Mouse (Mus musculus): ENCODE results near the gene Slc9a5. TPM values are rescaled to one million over a fixed set of nuclear protein-coding genes. Genes with fewer than 3 reads are reported as not detected.

Gene Slc9a5
- polyA plus RNA-seq, 1 experiment from 2014 or later, result 12.0 TPM

DNA sequence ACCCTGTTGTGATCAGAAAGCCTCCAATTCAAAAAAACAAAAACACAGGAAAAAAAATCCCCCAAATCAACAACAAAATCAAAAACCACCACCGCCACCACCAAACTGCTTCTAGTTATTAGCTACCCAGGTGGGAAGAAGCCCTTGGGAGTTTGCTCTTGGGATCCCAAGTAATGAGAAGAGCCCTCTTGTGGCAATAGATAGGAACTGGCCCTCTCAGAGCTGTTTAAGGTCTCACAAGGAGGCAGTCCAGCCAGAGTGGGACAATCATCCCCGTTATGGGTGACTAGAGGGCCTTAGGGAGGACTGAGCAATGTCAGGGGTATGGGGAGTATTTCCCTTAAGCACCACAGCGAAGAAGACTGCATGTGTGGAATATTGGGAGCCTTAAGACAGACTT lies 49.1 kb downstream of the Slc9a5 start:
- WGBS, result 34% methylated on average over 3 of the region's 3 CpGs
- Histone ChIP-seq H3K4me2 (no peak overlapping the region), H3K9ac (no peak overlapping the region), H3K4me1 (no peaks in the 10 kb centered on the region), H3K9me3 (no peaks in the 10 kb centered on the region), H3K27me3 (replicated peaks) (no peaks in the 10 kb centered on the region), H3K4me3 (no peak overlapping the region), H3K36me3 (replicated peaks) (no peaks in the 10 kb centered on the region), H3K27ac (no peak overlapping the region)
- no peak for ATAC-seq (replicated peaks)

DNA sequence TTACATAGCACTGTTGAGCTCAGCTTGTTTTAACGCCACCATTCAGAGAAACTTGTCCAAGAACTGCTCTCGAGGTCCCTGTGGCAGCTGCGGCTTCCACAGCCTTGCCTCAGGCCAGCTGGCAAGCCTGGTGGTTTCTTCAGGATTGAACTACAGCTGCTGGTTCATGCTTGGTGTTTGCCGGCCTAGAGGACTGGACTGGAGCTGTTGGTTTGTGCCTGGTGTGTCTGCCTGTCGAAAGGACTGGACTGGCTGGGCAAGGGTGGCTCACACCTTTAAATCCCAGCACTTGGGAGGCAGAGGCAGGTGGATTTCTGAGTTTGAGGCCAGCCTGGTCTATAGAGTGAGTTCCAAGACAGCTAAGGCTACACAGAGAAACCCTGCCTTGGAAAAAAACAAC lies 51.4 kb downstream of the Slc9a5 start:
- no peaks in the 10 kb centered on the region for H3K27me3 ChIP-seq (replicated peaks)
- H3K27ac ChIP-seq, result no peak overlapping the region
- H3K4me1 ChIP-seq, result no peaks in the 10 kb centered on the region
- no peaks in the 10 kb centered on the region for H3K36me3 ChIP-seq (replicated peaks)
- H3K4me3 ChIP-seq, result no peak overlapping the region
- H3K4me2 ChIP-seq, result no peak overlapping the region
- no peak overlapping the region for H3K9ac ChIP-seq
- 86% methylated on average over 5 of the region's 5 CpGs for WGBS
- H3K9me3 ChIP-seq, result no peaks in the 10 kb centered on the region
- ATAC-seq (replicated peaks), result no peak

DNA sequence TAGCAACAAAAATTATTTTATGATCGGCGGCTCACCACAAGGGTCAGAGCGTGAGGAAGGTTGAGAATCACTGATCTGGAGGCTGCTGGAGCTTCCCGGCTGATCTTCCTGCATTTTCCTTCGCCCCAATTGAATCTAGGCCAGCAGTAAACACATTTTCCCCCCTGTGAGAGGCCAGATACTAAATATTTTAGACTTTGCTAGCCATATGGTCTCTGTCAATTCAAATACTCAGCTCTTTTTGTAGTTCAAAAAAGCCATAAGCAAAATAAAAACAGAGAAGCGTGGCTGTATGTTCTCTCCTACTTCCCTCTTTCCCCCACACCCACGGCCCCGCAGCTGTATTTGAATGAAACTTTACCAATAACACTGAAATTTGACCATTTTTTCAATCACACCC lies 54.8 kb downstream of the Slc9a5 start:
- Histone ChIP-seq H3K9ac (no peak overlapping the region), H3K36me3 (replicated peaks) (no peaks in the 10 kb centered on the region), H3K27ac (no peak overlapping the region), H3K27me3 (replicated peaks) (no peaks in the 10 kb centered on the region), H3K9me3 (no peaks in the 10 kb centered on the region), H3K4me2 (no peak overlapping the region), H3K4me3 (no peak overlapping the region), H3K4me1 (no peaks in the 10 kb centered on the region)
- ATAC-seq (replicated peaks), result no peak
- 87% methylated on average over 8 of the region's 8 CpGs for WGBS

DNA sequence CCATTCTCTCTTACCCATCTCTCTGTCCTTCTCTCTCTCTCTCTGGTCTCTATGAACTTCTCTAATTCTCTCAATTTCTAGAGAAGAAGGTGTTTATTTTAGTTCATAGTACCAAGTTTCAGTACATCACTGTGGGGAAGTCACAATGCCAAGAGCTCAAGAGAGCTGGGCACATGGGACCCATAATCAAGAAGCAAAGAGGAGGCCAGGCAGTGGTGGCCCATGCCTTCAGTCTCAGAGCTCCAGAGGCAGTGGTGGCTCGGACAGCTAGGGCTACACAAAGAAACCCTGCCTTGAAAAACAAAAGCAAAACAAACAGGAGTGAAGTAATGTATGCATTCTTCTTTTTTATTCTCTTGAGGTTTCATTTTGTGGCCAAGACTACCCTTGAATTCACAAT lies 55.9 kb downstream of the Slc9a5 start:
- H3K9ac ChIP-seq, result no peak overlapping the region
- no peaks in the 10 kb centered on the region for H3K27me3 ChIP-seq (replicated peaks)
- H3K27ac ChIP-seq, result no peak overlapping the region
- H3K4me2 ChIP-seq, result no peak overlapping the region
- no peaks in the 10 kb centered on the region for H3K9me3 ChIP-seq
- H3K4me1 ChIP-seq, result no peaks in the 10 kb centered on the region
- no peaks in the 10 kb centered on the region for H3K36me3 ChIP-seq (replicated peaks)
- no peak for ATAC-seq (replicated peaks)
- 70% methylated on average over 1 of the region's 1 CpGs for WGBS
- no peak overlapping the region for H3K4me3 ChIP-seq

DNA sequence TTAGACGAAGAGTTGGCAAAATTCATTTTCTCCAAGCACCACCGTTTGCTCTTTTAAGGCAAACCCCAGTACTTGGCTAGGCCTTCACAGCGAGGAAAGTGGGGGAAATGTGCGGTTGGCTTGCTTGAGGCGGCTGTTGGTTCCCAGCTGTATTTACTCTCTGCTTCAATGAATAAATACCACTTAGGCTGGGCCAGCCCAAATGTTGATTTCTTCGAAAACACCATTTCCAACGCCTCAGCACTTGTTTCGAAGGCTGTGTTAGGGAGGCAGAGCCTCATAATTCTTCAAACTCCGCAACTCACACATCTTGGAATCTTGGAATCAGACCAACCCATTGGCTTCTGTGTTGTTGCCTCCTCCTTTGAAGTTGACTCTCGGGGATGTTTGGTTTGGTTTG lies 57.8 kb downstream of the Slc9a5 start:
- no peak for ATAC-seq (replicated peaks)
- Histone ChIP-seq H3K27ac (no peak overlapping the region), H3K4me1 (no peaks in the 10 kb centered on the region), H3K36me3 (replicated peaks) (no peaks in the 10 kb centered on the region), H3K4me2 (no peak overlapping the region), H3K9ac (no peak overlapping the region), H3K27me3 (replicated peaks) (no peaks in the 10 kb centered on the region), H3K4me3 (no peak overlapping the region), H3K9me3 (no peaks in the 10 kb centered on the region)
- 68% methylated on average over 10 of the region's 10 CpGs for WGBS

DNA sequence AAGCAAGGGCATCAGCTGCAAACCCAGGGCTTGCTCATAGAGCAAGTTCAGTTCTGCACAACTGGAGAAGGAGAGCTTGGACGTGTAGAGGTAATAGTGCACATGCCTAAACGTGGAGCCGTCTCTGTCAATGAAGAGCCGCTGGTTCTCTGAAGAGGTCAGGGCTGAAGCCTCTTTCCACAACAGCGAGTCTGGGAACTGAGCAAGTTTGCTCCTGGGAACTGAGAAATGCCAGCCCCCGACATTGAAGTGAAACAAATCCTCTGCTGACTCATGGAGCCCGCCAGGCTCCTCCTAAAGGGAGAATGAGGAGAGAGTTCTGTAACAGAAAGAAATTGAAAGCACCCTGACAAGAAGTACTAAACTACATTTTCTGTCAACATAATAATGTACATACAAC lies 59.7 kb downstream of the Slc9a5 start:
- H3K27ac ChIP-seq, result no peak overlapping the region
- H3K9ac ChIP-seq, result no peak overlapping the region
- H3K4me1 ChIP-seq, result peaks cover 3% of the 10 kb centered on the region
- H3K27me3 ChIP-seq (replicated peaks), result peaks cover 2% of the 10 kb centered on the region; the same call in 1 of the 2 replicates
- H3K9me3 ChIP-seq, result no peaks in the 10 kb centered on the region
- no peaks in the 10 kb centered on the region for H3K36me3 ChIP-seq (replicated peaks)
- no peak overlapping the region for H3K4me3 ChIP-seq
- no peak overlapping the region for H3K4me2 ChIP-seq
- no peak for ATAC-seq (replicated peaks)
- WGBS, result 62% methylated on average over 7 of the region's 7 CpGs

DNA sequence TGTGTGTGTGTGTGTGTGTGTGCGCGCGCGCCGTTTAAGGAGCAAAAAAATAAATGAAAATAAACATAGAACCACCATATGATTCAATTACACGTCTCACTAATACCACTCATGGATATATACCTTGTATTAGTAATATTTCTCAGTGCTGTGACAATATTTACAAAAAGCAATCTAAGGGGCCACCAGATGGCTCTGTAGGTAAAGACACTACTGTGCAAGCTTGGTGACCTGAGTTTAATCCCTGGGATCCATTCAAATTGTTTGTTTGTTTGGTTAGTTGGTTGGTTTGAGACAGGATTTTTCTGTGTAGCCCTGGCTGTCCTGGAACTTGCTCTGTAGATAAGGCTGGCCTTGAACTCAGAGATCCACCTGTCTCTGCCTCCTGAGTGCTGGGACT lies 61.3 kb downstream of the Slc9a5 start:
- Histone ChIP-seq H3K36me3 (replicated peaks) (no peaks in the 10 kb centered on the region), H3K4me2 (no peak overlapping the region), H3K27me3 (replicated peaks) (peaks cover 8% of the 10 kb centered on the region; the same call in 1 of the 2 replicates), H3K4me1 (peaks cover 11% of the 10 kb centered on the region), H3K4me3 (no peak overlapping the region), H3K27ac (no peak overlapping the region), H3K9me3 (no peaks in the 10 kb centered on the region), H3K9ac (no peak overlapping the region)
- WGBS, result 94% methylated on average over 6 of the region's 6 CpGs
- no peak for ATAC-seq (replicated peaks)

DNA sequence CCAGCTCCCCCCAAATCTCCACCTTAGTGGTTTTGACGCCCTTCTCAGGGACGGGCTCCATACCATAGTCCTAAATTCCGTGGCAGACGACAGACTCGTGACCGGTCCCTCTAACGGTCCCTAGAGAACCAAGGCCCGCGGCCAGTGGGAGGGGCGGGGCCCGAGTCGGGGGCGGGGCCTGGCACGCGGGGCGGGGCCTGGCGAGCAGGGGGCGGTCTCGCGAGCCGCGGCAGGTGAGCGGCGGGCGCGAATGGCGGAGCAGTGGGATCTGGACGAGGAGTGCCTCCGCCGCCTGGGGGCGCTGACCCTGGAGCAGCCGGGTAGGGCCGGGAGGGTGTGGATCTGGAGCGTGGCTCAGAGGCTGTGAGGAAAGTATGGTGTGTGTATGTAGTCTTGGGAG lies 64.7 kb downstream of the Slc9a5 start, which contains the start of the genes Kctd19 and Lrrc36:
Gene Kctd19 (minus strand): TSS at position 112 of the 400 bp plus-strand sequence.
Gene Lrrc36 (plus strand): TSS at position 181 of the 400 bp plus-strand sequence.
- Histone ChIP-seq H3K4me1 (peaks cover 11% of the 10 kb centered on the region), H3K36me3 (replicated peaks) (no peaks in the 10 kb centered on the region), H3K4me3 (peak within 1 kb of the TSS; percentile 34), H3K9ac (no peak within 1 kb of the TSS; the same call in 1 of the 2 replicates), H3K4me2 (peak within 1 kb of the TSS; percentile 64), H3K27ac (no peak within 1 kb of the TSS), H3K9me3 (no peaks in the 10 kb centered on the region), H3K27me3 (replicated peaks) (peaks cover 8% of the 10 kb centered on the region; the same call in 1 of the 2 replicates)
- under 1% methylated on average over 34 of the region's 34 CpGs for WGBS
- 0 out of 2 replicates have a peak, but pooled peaks have one; percentile 45 for ATAC-seq (replicated peaks)

DNA sequence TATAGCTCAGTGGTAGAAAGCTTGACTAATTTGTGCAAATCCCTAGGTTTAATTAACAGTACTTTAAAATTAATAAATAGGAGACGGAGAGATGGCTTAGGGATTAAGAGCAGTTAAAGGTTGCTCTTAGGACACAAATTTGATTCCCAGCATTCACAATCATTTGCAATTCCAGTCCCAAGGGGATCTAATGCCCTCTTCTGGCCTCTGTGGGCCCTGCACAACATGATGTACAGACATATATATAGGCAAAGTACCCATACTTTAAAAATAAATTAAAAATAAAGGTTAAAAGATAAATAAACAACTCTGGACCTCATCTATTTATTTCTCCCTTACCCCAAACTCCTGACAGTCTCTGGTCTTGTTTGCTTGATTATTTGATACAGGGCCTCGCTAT lies 70.3 kb downstream of the Slc9a5 start:
- Histone ChIP-seq H3K4me3 (no peak overlapping the region), H3K27ac (no peak overlapping the region), H3K27me3 (replicated peaks) (0 out of 2 replicates have a peak, but pooled peaks cover 1% of the 10 kb centered on the region), H3K9me3 (no peaks in the 10 kb centered on the region), H3K9ac (no peak overlapping the region), H3K4me1 (0 out of 2 replicates have a peak, but pooled peaks cover 2% of the 10 kb centered on the region), H3K4me2 (no peak overlapping the region), H3K36me3 (replicated peaks) (no peaks in the 10 kb centered on the region)
- WGBS, result 70% methylated on average over 2 of the region's 2 CpGs
- no peak for ATAC-seq (replicated peaks)

MicroRNA genes within 50 kb of the gene (microRNA counts, 519-probe panel; counts per million panel counts)
- 2,275 counts per million, percentile 32 among the panel's probes with 10 or more counts for microRNA mmu-miR-328

Small RNA genes within 50 kb of the gene (microRNA-seq; reads per million reads assigned to microRNA genes)
- gene Gm27320 (not detected), gene Mir328 (346 reads per million, percentile 66 among the genes with 10 or more reads in this experiment)

Other genes with a start within 250 kb of the Slc9a5 start
- gene Ces4a, start 217.0 kb upstream of the Slc9a5 start, polyA plus RNA-seq (2015; fragmentation: Nextera tagmentation; extraction: Ambion mirVana), result 0.06 TPM in 1 of 2 replicates, not detected in the other
- 20.3 and 22.5 TPM in 2 replicates for gene Cbfb, start 178.2 kb upstream of the Slc9a5 start, polyA plus RNA-seq (2015; fragmentation: Nextera tagmentation; extraction: Ambion mirVana)
- 37.1 and 37.6 TPM in 2 replicates for gene D230025D16Rik, start 123.7 kb upstream of the Slc9a5 start, polyA plus RNA-seq (2015; fragmentation: Nextera tagmentation; extraction: Ambion mirVana)
- gene B3gnt9, start 93.7 kb upstream of the Slc9a5 start, polyA plus RNA-seq (2015; fragmentation: Nextera tagmentation; extraction: Ambion mirVana), result 8.1 TPM in 2 replicates
- 13.5 and 13.6 TPM in 2 replicates for gene Tradd, start 84.2 kb upstream of the Slc9a5 start, polyA plus RNA-seq (2015; fragmentation: Nextera tagmentation; extraction: Ambion mirVana)
- gene Fbxl8, start 84.2 kb upstream of the Slc9a5 start, polyA plus RNA-seq (2015; fragmentation: Nextera tagmentation; extraction: Ambion mirVana), result 0.99 and 1.3 TPM in 2 replicates
- gene Hsf4, start 79.0 kb upstream of the Slc9a5 start, polyA plus RNA-seq (2015; fragmentation: Nextera tagmentation; extraction: Ambion mirVana), result 0.25 and 0.42 TPM in 2 replicates
- gene Nol3, start 72.7 kb upstream of the Slc9a5 start, polyA plus RNA-seq (2015; fragmentation: Nextera tagmentation; extraction: Ambion mirVana), result 4.0 and 4.5 TPM in 2 replicates
- 165 and 173 TPM in 2 replicates for gene 4931428F04Rik, start 59.0 kb upstream of the Slc9a5 start, polyA plus RNA-seq (2015; fragmentation: Nextera tagmentation; extraction: Ambion mirVana)
- 11.8 and 12.7 TPM in 2 replicates for gene Exoc3l, start 52.7 kb upstream of the Slc9a5 start, polyA plus RNA-seq (2015; fragmentation: Nextera tagmentation; extraction: Ambion mirVana)
- 45.3 and 48.9 TPM in 2 replicates for gene E2f4, start 51.2 kb upstream of the Slc9a5 start, polyA plus RNA-seq (2015; fragmentation: Nextera tagmentation; extraction: Ambion mirVana)
- gene Elmo3, start 43.2 kb upstream of the Slc9a5 start, polyA plus RNA-seq (2015; fragmentation: Nextera tagmentation; extraction: Ambion mirVana), result 1.1 and 1.3 TPM in 2 replicates
- gene Lrrc29, start 22.6 kb upstream of the Slc9a5 start, polyA plus RNA-seq (2015; fragmentation: Nextera tagmentation; extraction: Ambion mirVana), result 0.68 and 1.1 TPM in 2 replicates
- 130 and 139 TPM in 2 replicates for gene Tmem208, start 22.5 kb upstream of the Slc9a5 start, polyA plus RNA-seq (2015; fragmentation: Nextera tagmentation; extraction: Ambion mirVana)
- gene Fhod1, start 890 bp upstream of the Slc9a5 start, polyA plus RNA-seq (2015; fragmentation: Nextera tagmentation; extraction: Ambion mirVana), result 0.88 and 1.2 TPM in 2 replicates
- gene Plekhg4, start 24.4 kb downstream of the Slc9a5 start, polyA plus RNA-seq (2015; fragmentation: Nextera tagmentation; extraction: Ambion mirVana), result 2.1 and 2.4 TPM in 2 replicates
- gene Kctd19, start 64.7 kb downstream of the Slc9a5 start, polyA plus RNA-seq (2015; fragmentation: Nextera tagmentation; extraction: Ambion mirVana), result not detected in 2 replicates
- 0.97 and 1.3 TPM in 2 replicates for gene Lrrc36, start 64.7 kb downstream of the Slc9a5 start, polyA plus RNA-seq (2015; fragmentation: Nextera tagmentation; extraction: Ambion mirVana)
- 125 and 127 TPM in 2 replicates for gene Tppp3, start 122.7 kb downstream of the Slc9a5 start, polyA plus RNA-seq (2015; fragmentation: Nextera tagmentation; extraction: Ambion mirVana)
- 36.5 and 39.9 TPM in 2 replicates for gene Zdhhc1, start 148.1 kb downstream of the Slc9a5 start, polyA plus RNA-seq (2015; fragmentation: Nextera tagmentation; extraction: Ambion mirVana)
- 4.7 and 4.9 TPM in 2 replicates for gene Hsd11b2, start 169.9 kb downstream of the Slc9a5 start, polyA plus RNA-seq (2015; fragmentation: Nextera tagmentation; extraction: Ambion mirVana)
- 234 and 240 TPM in 2 replicates for gene Atp6v0d1, start 217.2 kb downstream of the Slc9a5 start, polyA plus RNA-seq (2015; fragmentation: Nextera tagmentation; extraction: Ambion mirVana)